Mouse (Mus musculus) adrenal gland, postnatal 10 days (tissue): ENCODE measurements around the gene Podxl. TPM values are rescaled to one million over a fixed set of nuclear protein-coding genes. Genes with fewer than 3 reads are reported as not detected.

Source experiments
- total RNA-seq, 2 experiments: library from RNA; stranded (reverse); gene quantifications; 2 replicates each; pipeline ENCODE4 v1.2.3; 2021

Podxl gene
- total RNA-seq, 2 experiments from 2014 or later, result 37.7 to 45.5 TPM

Other genes starting within 250 kb of the Podxl start
- gene Mkln1, start 165.2 kb downstream of the Podxl start, total RNA-seq, result 100 to 1,000 TPM; 168 to 186 TPM